Mouse (Mus musculus) kidney, adult 2 months (tissue): ENCODE results near the gene Gipr.

Experiments used
- CTCF ChIP-seq: fragments of 200-500 bp; conservative IDR thresholded peaks from 2 replicates; pipeline ENCODE4 v1.5.1; 2011; ENCODE audit warnings: low read depth, mild to moderate bottlenecking, control low read depth, low read length, moderate library complexity, mixed read lengths; ENCODE audit not compliant: insufficient read depth, insufficient read length
- POLR2A ChIP-seq: fragments of 200-500 bp; IDR thresholded peaks from one replicate; pipeline ENCODE4 v1.6.1; 2011; ENCODE audit warnings: low read depth, low read length, control low read depth

- TF ChIP-seq CTCF, result no peak
- no peak for TF ChIP-seq POLR2A
Observed at GRCm38 (mm10) chr7:19154796-19155195, 11.1 kb downstream of the Gipr start.
